Mouse (Mus musculus) erythroblast, embryonic 14.5 days (primary cell): Measurements from ENCODE around the gene Plekha6. TPM values are rescaled to one million over a fixed set of nuclear protein-coding genes. Genes with fewer than 3 reads are reported as not detected.

Source experiments
- H3K27me3 ChIP-seq: 2 replicates; pipeline ENCODE4 v1.6.1; 2012; ENCODE audit warnings: inconsistent platforms; ENCODE audit not compliant: control insufficient read depth
- H3K36me3 ChIP-seq: 2 replicates; pipeline ENCODE4 v1.6.1; 2012; ENCODE audit warnings: mild to moderate bottlenecking, inconsistent platforms; ENCODE audit not compliant: control insufficient read depth
- H3K4me1 ChIP-seq: 2 replicates; pipeline ENCODE4 v1.6.1; 2012; ENCODE audit warnings: inconsistent platforms; ENCODE audit not compliant: control insufficient read depth
- H3K4me3 ChIP-seq: replicated peaks from 2 replicates; pipeline ENCODE3; 2012; ENCODE audit warnings: moderate library complexity, mild to moderate bottlenecking, inconsistent platforms
- H3K9me3 ChIP-seq: 2 replicates; pipeline ENCODE4 v1.6.1; 2012; ENCODE audit warnings: low read length, inconsistent platforms, mixed read lengths; ENCODE audit not compliant: control insufficient read depth
- GATA1 ChIP-seq: IDR thresholded peaks from 2 replicates; pipeline ENCODE4 v1.6.1; 2012; ENCODE audit warnings: low read length, inconsistent platforms, mixed read lengths
- TAL1 ChIP-seq: IDR thresholded peaks from 3 replicates; pipeline ENCODE4 v1.6.1; 2012; ENCODE audit warnings: low read length, inconsistent platforms, mixed read lengths
- polyA plus RNA-seq: library from polyadenylated mRNA; stranded (reverse); fragments of >175 nt; gene quantifications from 2 replicates; pipeline ENCODE4 v1.2.3, GENCODE M21; 2012

The Plekha6 gene
- polyA plus RNA-seq, 1 experiment: 0.04 TPM

DNA sequence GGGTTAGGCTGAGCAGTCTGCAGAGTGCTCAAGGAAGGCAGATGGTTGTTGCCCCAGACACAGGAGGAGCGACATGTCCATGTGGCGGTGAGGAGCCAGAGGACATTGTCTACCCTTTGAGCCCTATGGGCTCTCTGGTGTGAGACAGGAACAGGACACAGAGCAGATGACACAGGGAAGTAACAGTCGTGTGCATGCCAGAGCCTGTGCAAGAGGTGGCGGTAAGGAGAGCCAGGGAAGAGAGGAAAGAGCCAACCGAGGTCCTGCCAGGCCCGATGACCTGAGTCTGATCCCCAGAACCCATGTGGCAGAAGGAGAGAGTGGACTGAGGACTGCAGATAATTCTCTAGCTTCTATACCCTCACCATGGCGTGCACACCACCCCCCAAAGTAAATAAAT lies 99.1 kb downstream of the Plekha6 start:
- H3K4me1 ChIP-seq: peaks cover 19% of the 10 kb centered on the region
- no peak for TF ChIP-seq TAL1
- TF ChIP-seq GATA1: no peak
- H3K27me3 ChIP-seq: peaks cover 15% of the 10 kb centered on the region

DNA sequence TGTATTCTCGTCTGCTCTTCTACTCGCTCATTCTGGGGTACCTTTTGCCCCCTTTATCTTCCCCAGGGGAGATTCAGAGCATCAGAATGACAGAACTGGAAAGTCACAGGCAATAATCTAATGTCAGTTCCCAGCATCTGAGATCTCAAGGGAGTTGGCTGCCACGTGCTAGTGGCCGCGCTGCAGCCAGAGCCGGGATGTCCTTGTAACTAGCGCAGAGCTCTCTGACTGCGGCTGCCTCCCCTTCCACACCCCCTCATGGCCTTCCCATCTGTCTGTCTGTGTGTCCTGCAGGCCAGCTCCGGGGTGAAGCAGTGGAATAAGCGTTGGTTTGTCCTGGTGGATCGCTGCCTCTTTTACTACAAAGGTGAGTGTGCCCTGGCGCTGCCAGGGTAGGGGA lies 100.4 kb downstream of the Plekha6 start:
- H3K9me3 ChIP-seq: no peaks in the 10 kb centered on the region
- H3K36me3 ChIP-seq: peaks cover 4% of the 10 kb centered on the region; the same call in 1 of the 2 replicates
- TF ChIP-seq TAL1 (no peak), GATA1 (no peak)
- H3K27me3 ChIP-seq: peaks cover 15% of the 10 kb centered on the region
- no peak overlapping the region for H3K4me3 ChIP-seq
- H3K4me1 ChIP-seq: peaks cover 30% of the 10 kb centered on the region

More for the DNA sequence above, 99.1 kb downstream of the Plekha6 start:
- Histone ChIP-seq H3K4me3 (no peak overlapping the region), H3K9me3 (no peaks in the 10 kb centered on the region), H3K36me3 (peaks cover 4% of the 10 kb centered on the region; the same call in 1 of the 2 replicates)

DNA sequence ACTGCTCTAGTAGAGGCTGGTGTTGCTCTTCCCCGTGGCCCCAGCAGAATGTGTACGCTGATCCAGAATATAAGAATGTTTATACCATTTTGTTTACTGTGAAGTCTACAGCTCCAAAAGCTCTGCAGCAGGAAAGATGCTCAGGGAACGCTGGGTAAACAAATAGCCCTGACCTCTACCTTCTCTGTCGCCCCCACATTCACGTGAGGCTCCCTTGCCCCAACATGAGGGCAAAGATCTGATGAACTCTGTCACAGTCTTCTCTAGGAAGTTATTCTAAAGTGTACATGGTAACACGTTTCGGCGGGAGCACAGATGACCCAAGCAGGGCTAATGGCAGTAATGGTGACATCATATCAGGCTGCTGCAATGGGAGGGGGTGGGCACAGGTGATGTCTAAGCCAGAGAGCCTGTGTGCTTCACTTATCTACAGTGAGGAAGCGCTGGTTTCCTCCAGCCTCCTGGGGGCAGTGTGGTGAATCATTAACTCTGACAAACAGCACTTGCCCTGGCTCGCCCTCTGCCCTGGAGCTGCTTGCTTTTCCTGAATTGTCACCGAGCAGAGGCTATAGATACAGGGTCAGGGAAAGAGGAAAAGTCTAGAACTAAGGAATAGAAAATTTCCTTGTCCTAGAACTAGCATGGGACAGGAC lies 101.2 kb downstream of the Plekha6 start:
- no peaks in the 10 kb centered on the region for H3K9me3 ChIP-seq
- H3K36me3 ChIP-seq: peaks cover 4% of the 10 kb centered on the region; the same call in 1 of the 2 replicates
- H3K4me3 ChIP-seq: no peak overlapping the region
- TF ChIP-seq GATA1 (no peak), TAL1 (no peak)
- peaks cover 31% of the 10 kb centered on the region for H3K4me1 ChIP-seq
- H3K27me3 ChIP-seq: peaks cover 13% of the 10 kb centered on the region

GRCm38 (mm10) chr1:133267094-133267493 lies 103.1 kb downstream of the Plekha6 start:
- H3K4me1 ChIP-seq: peaks cover 31% of the 10 kb centered on the region
- no peak overlapping the region for H3K4me3 ChIP-seq
- H3K36me3 ChIP-seq: peaks cover 4% of the 10 kb centered on the region; the same call in 1 of the 2 replicates
- TF ChIP-seq TAL1 (no peak), GATA1 (no peak)
- peaks cover 10% of the 10 kb centered on the region for H3K27me3 ChIP-seq
- no peaks in the 10 kb centered on the region for H3K9me3 ChIP-seq

DNA sequence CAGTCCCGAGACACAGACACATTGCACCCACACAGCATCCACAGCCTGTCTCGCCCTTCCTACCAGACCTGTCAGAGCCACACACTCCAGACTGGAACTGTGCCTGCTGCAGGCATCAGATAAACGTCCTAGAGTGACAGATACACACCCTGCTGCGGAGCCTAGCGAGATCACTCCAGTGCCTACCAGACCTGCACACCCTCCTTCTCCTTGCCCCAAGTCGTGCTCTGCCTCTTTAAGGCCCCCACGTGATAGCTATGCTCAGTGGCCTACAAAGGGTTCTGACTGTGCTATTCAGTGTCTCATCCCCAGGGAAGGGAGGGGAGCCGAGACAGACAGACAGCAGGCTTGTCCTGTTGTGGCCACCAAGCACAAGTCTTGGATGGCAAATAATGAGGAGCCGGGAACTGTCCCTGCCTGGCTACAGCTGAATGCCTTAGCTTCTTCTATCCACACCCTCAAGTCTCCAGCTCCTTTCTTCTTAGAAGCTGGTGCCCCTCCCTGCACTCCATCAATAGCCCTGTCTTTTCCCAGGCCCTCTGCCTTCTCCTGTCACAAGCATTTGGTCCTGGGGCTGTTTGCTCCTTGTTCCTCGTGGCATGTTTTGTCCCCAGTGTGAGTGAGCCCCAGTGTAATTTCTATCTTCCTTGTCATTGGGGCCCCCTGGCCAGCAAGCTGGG lies 103.9 kb downstream of the Plekha6 start:
- H3K4me3 ChIP-seq: no peak overlapping the region
- H3K36me3 ChIP-seq: peaks cover 4% of the 10 kb centered on the region; the same call in 1 of the 2 replicates
- TF ChIP-seq TAL1: peak; percentile 36; the same call in 1 of the 3 replicates
- TF ChIP-seq GATA1: peak; percentile 52
- peaks cover 7% of the 10 kb centered on the region for H3K27me3 ChIP-seq
- no peaks in the 10 kb centered on the region for H3K9me3 ChIP-seq
- peaks cover 31% of the 10 kb centered on the region for H3K4me1 ChIP-seq

DNA sequence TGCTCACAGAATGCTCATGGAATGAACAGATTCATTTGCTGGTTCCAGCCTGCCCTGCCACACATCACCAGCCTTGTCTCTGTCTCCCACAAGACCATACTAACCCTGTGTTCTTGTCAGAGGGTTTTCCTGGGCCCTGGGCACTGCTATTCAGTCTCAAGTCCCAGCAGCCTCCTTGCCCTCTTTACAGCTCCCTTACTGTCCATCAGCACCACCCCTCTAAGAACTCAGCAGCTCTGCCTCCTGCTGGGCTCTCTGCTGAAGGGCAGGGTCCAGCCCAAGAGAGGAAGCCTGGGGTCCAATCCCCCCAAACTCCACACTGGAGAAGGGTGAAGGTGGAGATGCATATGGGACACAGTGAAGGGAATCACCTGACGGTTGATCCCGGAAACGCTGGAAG lies 104.5 kb downstream of the Plekha6 start:
- no peaks in the 10 kb centered on the region for H3K9me3 ChIP-seq
- TF ChIP-seq TAL1: no peak
- no peak for TF ChIP-seq GATA1
- no peak overlapping the region for H3K4me3 ChIP-seq
- H3K36me3 ChIP-seq: peaks cover 2% of the 10 kb centered on the region; the same call in 1 of the 2 replicates
- H3K4me1 ChIP-seq: peaks cover 31% of the 10 kb centered on the region
- H3K27me3 ChIP-seq: peaks cover 5% of the 10 kb centered on the region

- Histone ChIP-seq H3K9me3 (no peaks in the 10 kb centered on the region), H3K4me3 (no peak overlapping the region), H3K36me3 (peaks cover 5% of the 10 kb centered on the region; the same call in 1 of the 2 replicates), H3K4me1 (peaks cover 31% of the 10 kb centered on the region), H3K27me3 (no peaks in the 10 kb centered on the region)
- TF ChIP-seq TAL1: no peak
Observed at GRCm38 (mm10) chr1:133270336-133270735, 106.3 kb downstream of the Plekha6 start.

GRCm38 (mm10) chr1:133274163-133274562 lies 110.2 kb downstream of the Plekha6 start:
- no peak for TF ChIP-seq GATA1
- no peak for TF ChIP-seq TAL1
- peaks cover 3% of the 10 kb centered on the region for H3K4me1 ChIP-seq
- H3K4me3 ChIP-seq: no peak overlapping the region
- H3K36me3 ChIP-seq: peaks cover 3% of the 10 kb centered on the region; the same call in 1 of the 2 replicates
- H3K9me3 ChIP-seq: no peaks in the 10 kb centered on the region
- H3K27me3 ChIP-seq: no peaks in the 10 kb centered on the region

- Histone ChIP-seq H3K4me1 (no peaks in the 10 kb centered on the region), H3K27me3 (no peaks in the 10 kb centered on the region), H3K36me3 (peaks cover 3% of the 10 kb centered on the region; the same call in 1 of the 2 replicates), H3K9me3 (no peaks in the 10 kb centered on the region), H3K4me3 (no peak overlapping the region)
- TF ChIP-seq GATA1: no peak
- no peak for TF ChIP-seq TAL1
Observed at GRCm38 (mm10) chr1:133276983-133277382, 113.0 kb downstream of the Plekha6 start.
